Mouse (Mus musculus): ENCODE measurements at regions not wholly inside any gene's neighbourhood (a gene's known extent, or its start where the extent isn't known, plus 50 kb on each side); places are given as distances from the start of the nearest gene placed in this dataset.

DNA sequence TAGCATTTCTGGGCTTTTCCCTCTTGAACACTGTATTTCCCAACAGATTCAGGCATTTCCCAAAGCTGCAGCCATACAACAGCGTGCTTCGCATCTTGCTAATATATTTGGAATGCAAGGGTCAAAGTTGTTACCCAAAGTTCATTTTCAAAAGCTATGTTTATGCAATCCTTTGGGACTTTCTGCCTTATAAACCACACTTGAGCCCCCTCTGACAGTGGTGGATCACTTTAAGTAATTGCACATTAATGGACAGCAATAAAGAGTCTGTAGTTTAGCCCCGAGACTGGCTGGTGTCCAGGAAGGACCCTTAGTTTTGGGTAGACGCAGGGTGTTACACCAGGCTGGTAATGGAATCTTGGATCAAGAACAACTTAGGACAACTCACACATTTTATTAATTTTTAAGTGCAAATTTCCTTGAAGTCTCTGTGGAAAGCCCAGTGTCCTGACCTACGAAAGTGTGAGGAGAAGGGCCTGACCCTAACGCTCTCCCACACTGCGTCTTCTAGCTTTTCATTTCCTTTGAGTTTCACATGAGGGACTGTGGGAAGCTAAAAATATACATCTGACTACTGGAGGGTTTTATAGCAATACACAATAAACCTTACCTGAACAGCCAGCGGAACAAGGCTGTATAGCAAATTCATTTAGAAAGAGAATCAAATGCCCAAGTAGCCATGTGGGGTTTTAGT lies 185.0 kb upstream of the Cnr1 start:
- TF ChIP-seq POLR2A (IDR thresholded peaks at IDR 0.05; ENCODE audit: low read depth, low read length) (no peak), RCOR1 (conservative IDR thresholded peaks at IDR 0.05; ENCODE audit: low read depth, low read length) (no peak), CTCF (conservative IDR thresholded peaks at IDR 0.05 in 1 of 2, IDR thresholded peaks at IDR 0.05 in 1 of 2; ENCODE audit: low read depth in 2 of 2, low read length in 2 of 2) (no peak), ETS1 (conservative IDR thresholded peaks at IDR 0.05; ENCODE audit: low read depth, low read length) (no peak), UBTF (IDR thresholded peaks at IDR 0.05; ENCODE audit: low read depth, low read length) (no peak), TCF12 (IDR thresholded peaks at IDR 0.05; ENCODE audit: low read depth, low read length) (no peak)
